Mouse (Mus musculus): ENCODE measurements at regions not wholly inside any gene's neighbourhood (a gene's known extent, or its start where the extent isn't known, plus 50 kb on each side); places are given as distances from the start of the nearest gene placed in this dataset.

GRCm38 (mm10) chr8:86975546-86975945 lies 90.5 kb upstream of the N4bp1 start:
- no peak for DNase-seq (ENCODE audit: low read depth)

- no peak for DNase-seq (ENCODE audit: low read depth)
These were observed 86.7 kb upstream of the N4bp1 start for GRCm38 (mm10) chr8:86971736-86972135.

- DNase-seq (ENCODE audit: low read depth): no peak
These were observed 84.0 kb upstream of the N4bp1 start for GRCm38 (mm10) chr8:86969051-86969450.

- DNase-seq (ENCODE audit: low read depth): peak; percentile 31
These were observed 82.8 kb upstream of the N4bp1 start for GRCm38 (mm10) chr8:86967891-86968311.

- DNase-seq (ENCODE audit: low read depth): no peak
These were observed 76.4 kb upstream of the N4bp1 start for GRCm38 (mm10) chr8:86961218-86962195.
